Mouse (Mus musculus): ENCODE results near the gene Zdhhc18. TPM values are rescaled to one million over a fixed set of nuclear protein-coding genes. Genes with fewer than 3 reads are reported as not detected.
"Not testable (repeated sequence)": the region's sequence is repeated elsewhere in the genome, so short reads cannot be mapped to it uniquely, and the experiment has no call there.

The Zdhhc18 gene
- polyA plus RNA-seq, 1 experiment from 2014 or later, result 2.7 TPM

DNA sequence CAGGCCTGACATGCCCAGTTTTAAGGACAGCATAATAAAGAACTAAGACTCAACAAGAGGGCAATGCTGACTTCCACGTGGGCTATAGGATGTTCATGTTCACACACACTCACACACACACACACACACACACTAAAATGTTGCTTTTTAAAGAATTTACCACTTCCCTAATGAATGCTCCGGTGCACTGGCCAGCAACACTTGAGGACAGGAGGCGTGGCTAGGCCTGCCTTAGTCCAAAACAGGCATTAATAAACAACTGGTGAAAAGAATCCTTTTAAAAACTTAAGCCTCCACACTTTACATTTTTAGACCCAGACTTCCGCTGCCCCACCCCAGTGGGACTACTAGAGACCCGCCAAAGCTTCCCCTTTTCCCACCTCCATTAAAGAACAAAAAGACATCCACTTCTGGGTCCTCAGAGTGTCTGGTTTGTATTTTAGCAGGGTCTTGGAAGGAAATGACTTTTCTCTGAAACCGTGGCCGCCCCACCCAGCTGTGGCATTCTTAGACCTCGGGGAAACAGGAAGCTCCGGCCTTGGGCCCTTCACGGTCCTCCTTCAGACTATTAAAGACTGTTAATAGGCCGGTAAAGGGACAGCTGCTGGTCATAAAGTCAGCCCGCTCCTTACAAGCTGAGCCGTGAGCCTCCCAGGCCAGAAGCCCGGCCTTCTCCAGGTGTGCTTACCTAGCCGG lies 9.7 kb upstream of the Zdhhc18 start:
- peak overlapping the region; percentile 18; the same call in 1 of the 2 replicates for H3K4me3 ChIP-seq (ENCODE audit: low read depth, low read length)
- WGBS, result 1% methylated on average over 15 of the region's 15 CpGs
- H3K36me3 ChIP-seq (ENCODE audit: control insufficient read depth, insufficient read depth, low read length), result no peaks in the 10 kb centered on the region; the same call in 1 of the 2 replicates
- no peaks in the 10 kb centered on the region for H3K9me3 ChIP-seq (ENCODE audit: control insufficient read depth, low read length)
- H3K27ac ChIP-seq (replicated peaks; ENCODE audit: low read depth, low read length), result peak overlapping the region; percentile 93
- H3K27me3 ChIP-seq (ENCODE audit: control insufficient read depth, insufficient read depth, low read length), result no peaks in the 10 kb centered on the region
- ATAC-seq (ENCODE audit: insufficient number of reproducible peaks, low FRiP score, low TSS enrichment, low read depth) (peak; percentile 33), DNase-seq (ENCODE audit: low spot score) (peak; percentile 83)
- H3K4me2 ChIP-seq (ENCODE audit: low read depth, severe bottlenecking), result peak overlapping the region; percentile 44
- H3K9ac ChIP-seq (ENCODE audit: low read length), result peak overlapping the region; percentile 35; the same call in 1 of the 2 replicates
- H3K4me1 ChIP-seq (ENCODE audit: control insufficient read depth, insufficient read depth, low read length), result peaks cover 32% of the 10 kb centered on the region

DNA sequence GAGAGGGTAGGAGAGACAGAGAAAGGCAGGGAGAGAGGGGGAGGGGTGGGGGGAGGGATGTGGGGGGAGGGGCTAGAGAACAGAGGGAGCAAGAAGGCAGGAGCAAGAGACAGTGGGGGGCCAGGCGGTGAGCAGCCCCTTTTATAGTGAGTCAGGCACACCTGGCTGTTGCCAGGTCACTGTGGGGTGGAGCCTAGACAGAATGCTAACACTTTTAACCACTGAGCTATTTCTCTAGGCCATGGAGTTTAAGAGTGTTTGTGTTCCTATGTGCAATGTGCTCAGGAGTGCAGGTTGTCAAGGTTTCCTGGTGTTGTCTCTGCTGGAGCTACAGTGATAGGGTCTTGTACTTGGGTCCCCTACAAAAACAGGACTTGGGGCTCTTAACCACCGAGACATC lies 8.8 kb upstream of the Zdhhc18 start:
- WGBS, result 32% methylated on average over 2 of the region's 2 CpGs
- Histone ChIP-seq H3K4me3 (ENCODE audit: low read depth, low read length) (no peak overlapping the region), H3K27me3 (ENCODE audit: control insufficient read depth, insufficient read depth, low read length) (no peaks in the 10 kb centered on the region), H3K4me2 (ENCODE audit: low read depth, severe bottlenecking) (no peak overlapping the region), H3K36me3 (ENCODE audit: control insufficient read depth, insufficient read depth, low read length) (no peaks in the 10 kb centered on the region), H3K9me3 (ENCODE audit: control insufficient read depth, low read length) (no peaks in the 10 kb centered on the region), H3K27ac (replicated peaks; ENCODE audit: low read depth, low read length) (peak overlapping the region; percentile 93), H3K9ac (ENCODE audit: low read length) (no peak overlapping the region), H3K4me1 (ENCODE audit: control insufficient read depth, insufficient read depth, low read length) (peaks cover 32% of the 10 kb centered on the region)
- no peak for ATAC-seq (ENCODE audit: insufficient number of reproducible peaks, low FRiP score, low TSS enrichment, low read depth)
- DNase-seq (ENCODE audit: low spot score), result no peak

DNA sequence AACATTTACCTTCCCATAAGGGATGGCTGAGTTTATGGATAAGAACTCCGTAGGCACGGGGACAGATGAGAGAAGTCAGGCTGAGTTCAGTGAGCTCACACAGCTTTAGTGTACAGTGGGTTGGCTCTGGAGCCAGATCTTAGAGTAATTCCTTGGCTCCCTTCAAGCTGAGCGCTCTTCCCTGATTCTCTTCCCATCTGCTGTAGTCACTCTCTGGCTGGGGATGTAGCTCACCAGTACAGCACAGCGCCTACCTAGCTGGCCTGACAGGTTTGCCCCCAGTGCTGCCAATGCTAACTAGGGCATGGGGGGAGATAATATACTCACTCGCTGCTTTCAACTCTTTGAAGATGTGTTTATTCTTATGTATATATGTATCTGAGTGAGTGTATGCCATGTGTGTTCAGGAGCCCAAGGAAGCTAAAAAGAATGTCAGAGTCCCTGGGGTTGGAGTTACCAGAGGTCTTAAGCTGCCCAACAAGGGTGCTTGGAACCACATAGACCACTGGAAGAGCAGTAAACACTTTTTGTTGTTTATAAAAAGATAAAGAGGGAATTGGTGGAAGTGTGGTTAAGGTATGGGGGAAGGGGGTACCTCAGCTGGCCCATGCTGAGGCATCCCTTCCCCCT lies 8.0 kb upstream of the Zdhhc18 start:
- Histone ChIP-seq H3K9me3 (ENCODE audit: control insufficient read depth, low read length) (no peaks in the 10 kb centered on the region), H3K9ac (ENCODE audit: low read length) (no peak overlapping the region), H3K36me3 (ENCODE audit: control insufficient read depth, insufficient read depth, low read length) (no peaks in the 10 kb centered on the region), H3K27ac (replicated peaks; ENCODE audit: low read depth, low read length) (0 out of 2 replicates have a peak overlapping the region, but pooled peaks have one; percentile 26), H3K4me3 (ENCODE audit: low read depth, low read length) (no peak overlapping the region), H3K27me3 (ENCODE audit: control insufficient read depth, insufficient read depth, low read length) (no peaks in the 10 kb centered on the region), H3K4me1 (ENCODE audit: control insufficient read depth, insufficient read depth, low read length) (peaks cover 32% of the 10 kb centered on the region), H3K4me2 (ENCODE audit: low read depth, severe bottlenecking) (no peak overlapping the region)
- DNase-seq (ENCODE audit: low spot score) (no peak), ATAC-seq (ENCODE audit: insufficient number of reproducible peaks, low FRiP score, low TSS enrichment, low read depth) (no peak)
- 59% methylated on average over 5 of the region's 5 CpGs for WGBS

DNA sequence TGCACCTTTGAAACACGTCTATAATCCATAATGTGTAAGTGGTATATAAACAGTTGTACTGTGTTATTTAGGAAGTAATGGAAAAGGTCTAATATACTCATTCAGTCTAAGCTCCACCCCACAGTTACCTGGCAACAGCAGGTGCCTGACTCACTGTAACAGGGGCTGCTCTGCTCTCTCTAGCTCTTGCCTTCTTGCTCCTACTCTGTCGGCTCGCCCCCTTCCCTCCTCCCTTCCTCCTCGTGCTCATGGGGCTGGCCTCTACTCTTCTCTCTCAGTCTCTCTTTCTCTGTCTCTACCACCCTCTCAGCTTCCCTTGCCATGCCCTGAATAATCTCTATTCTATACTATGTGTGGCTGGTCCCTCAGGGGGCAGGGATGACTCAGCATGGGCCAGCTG lies 7.0 kb upstream of the Zdhhc18 start:
- Histone ChIP-seq H3K4me1 (ENCODE audit: control insufficient read depth, insufficient read depth, low read length) (peaks cover 32% of the 10 kb centered on the region), H3K4me3 (ENCODE audit: low read depth, low read length) (no peak overlapping the region), H3K4me2 (ENCODE audit: low read depth, severe bottlenecking) (no peak overlapping the region), H3K27me3 (ENCODE audit: control insufficient read depth, insufficient read depth, low read length) (no peaks in the 10 kb centered on the region), H3K9me3 (ENCODE audit: control insufficient read depth, low read length) (no peaks in the 10 kb centered on the region), H3K9ac (ENCODE audit: low read length) (no peak overlapping the region), H3K36me3 (ENCODE audit: control insufficient read depth, insufficient read depth, low read length) (no peaks in the 10 kb centered on the region), H3K27ac (replicated peaks; ENCODE audit: low read depth, low read length) (no peak overlapping the region)
- 35% methylated on average over 4 of the region's 4 CpGs for WGBS
- ATAC-seq (ENCODE audit: insufficient number of reproducible peaks, low FRiP score, low TSS enrichment, low read depth) (no peak), DNase-seq (ENCODE audit: low spot score) (no peak)

DNA sequence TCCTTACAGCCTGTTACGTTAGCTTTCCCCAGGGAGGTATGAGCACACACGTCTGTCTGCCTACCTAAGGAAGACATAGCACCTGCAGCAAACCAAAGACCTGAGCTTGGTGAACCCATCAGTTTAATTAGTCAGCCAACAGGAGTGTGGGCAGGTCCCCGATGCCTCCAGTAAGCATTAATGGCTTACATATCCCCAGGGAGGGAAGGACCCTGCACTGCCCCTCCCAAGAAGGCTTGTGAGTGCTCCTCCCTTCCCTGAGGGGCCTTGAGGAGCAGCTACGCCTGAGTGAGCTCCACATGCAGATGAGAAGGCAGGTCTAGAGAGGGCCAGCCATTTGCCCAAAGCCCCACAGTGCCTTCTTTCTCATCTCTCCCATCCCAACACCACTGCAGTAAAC lies 6.3 kb upstream of the Zdhhc18 start:
- WGBS, result 59% methylated on average over 4 of the region's 4 CpGs
- no peaks in the 10 kb centered on the region for H3K36me3 ChIP-seq (ENCODE audit: control insufficient read depth, insufficient read depth, low read length)
- H3K4me3 ChIP-seq (ENCODE audit: low read depth, low read length), result no peak overlapping the region
- H3K27ac ChIP-seq (replicated peaks; ENCODE audit: low read depth, low read length), result no peak overlapping the region
- no peaks in the 10 kb centered on the region for H3K27me3 ChIP-seq (ENCODE audit: control insufficient read depth, insufficient read depth, low read length)
- ATAC-seq (ENCODE audit: insufficient number of reproducible peaks, low FRiP score, low TSS enrichment, low read depth) (no peak), DNase-seq (ENCODE audit: low spot score) (no peak)
- no peak overlapping the region for H3K4me2 ChIP-seq (ENCODE audit: low read depth, severe bottlenecking)
- no peak overlapping the region for H3K9ac ChIP-seq (ENCODE audit: low read length)
- H3K4me1 ChIP-seq (ENCODE audit: control insufficient read depth, insufficient read depth, low read length), result peaks cover 32% of the 10 kb centered on the region
- H3K9me3 ChIP-seq (ENCODE audit: control insufficient read depth, low read length), result no peaks in the 10 kb centered on the region

DNA sequence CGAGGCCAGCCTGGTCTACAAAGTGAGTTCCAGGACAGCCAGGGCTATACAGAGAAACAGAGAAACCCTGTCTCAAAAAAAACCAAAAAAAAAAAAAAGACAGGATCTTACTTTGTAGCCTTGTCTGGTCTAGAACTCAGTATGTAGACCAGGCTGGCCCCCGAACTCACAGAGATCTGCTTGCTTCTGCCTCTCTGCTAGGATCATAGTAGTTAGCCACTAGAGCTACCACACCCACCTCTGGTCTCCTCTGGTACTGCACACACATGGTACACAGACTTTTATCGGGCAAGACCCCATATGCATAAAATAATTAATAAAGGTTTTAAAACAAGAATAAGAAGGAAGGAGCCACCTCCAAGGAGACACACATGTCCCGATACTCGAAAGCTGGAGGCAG lies 4.1 kb upstream of the Zdhhc18 start:
- not testable (repeated sequence) for H3K9me3 ChIP-seq (ENCODE audit: control insufficient read depth, low read length); H3K4me2 ChIP-seq (ENCODE audit: low read depth, severe bottlenecking); H3K4me3 ChIP-seq (ENCODE audit: low read depth, low read length); H3K9ac ChIP-seq (ENCODE audit: low read length); H3K4me1 ChIP-seq (ENCODE audit: control insufficient read depth, insufficient read depth, low read length); H3K36me3 ChIP-seq (ENCODE audit: control insufficient read depth, insufficient read depth, low read length); ATAC-seq (ENCODE audit: insufficient number of reproducible peaks, low FRiP score, low TSS enrichment, low read depth); DNase-seq (ENCODE audit: low spot score); H3K27me3 ChIP-seq (ENCODE audit: control insufficient read depth, insufficient read depth, low read length); H3K27ac ChIP-seq (replicated peaks; ENCODE audit: low read depth, low read length)
- 88% methylated on average over 5 of the region's 5 CpGs for WGBS

DNA sequence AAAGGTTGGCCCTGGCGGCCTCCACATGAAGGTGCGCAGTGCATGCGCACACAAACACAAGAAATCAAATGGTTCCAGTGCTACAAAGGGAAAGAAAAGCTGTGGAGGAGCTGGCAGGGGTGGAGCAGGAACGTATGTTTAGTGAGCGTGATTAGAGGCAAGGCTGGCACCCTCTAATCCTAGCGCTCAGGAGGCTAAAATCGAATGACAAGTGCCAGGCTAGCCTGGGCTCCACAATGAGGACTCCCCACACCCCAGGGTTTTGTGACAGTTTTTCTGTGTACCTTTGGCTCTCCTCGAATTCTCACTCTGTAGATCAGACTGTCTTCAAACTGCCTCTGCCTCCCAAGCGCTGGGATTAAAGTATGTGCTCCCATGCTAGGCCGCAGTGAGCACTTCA lies 2.8 kb upstream of the Zdhhc18 start:
- Histone ChIP-seq H3K27ac (replicated peaks; ENCODE audit: low read depth, low read length) (no peak overlapping the region), H3K36me3 (ENCODE audit: control insufficient read depth, insufficient read depth, low read length) (no peaks in the 10 kb centered on the region), H3K4me2 (ENCODE audit: low read depth, severe bottlenecking) (no peak overlapping the region), H3K4me3 (ENCODE audit: low read depth, low read length) (no peak overlapping the region), H3K27me3 (ENCODE audit: control insufficient read depth, insufficient read depth, low read length) (no peaks in the 10 kb centered on the region), H3K4me1 (ENCODE audit: control insufficient read depth, insufficient read depth, low read length) (0 out of 2 replicates have a peak, but pooled peaks cover 2% of the 10 kb centered on the region), H3K9ac (ENCODE audit: low read length) (no peak overlapping the region), H3K9me3 (ENCODE audit: control insufficient read depth, low read length) (no peaks in the 10 kb centered on the region)
- ATAC-seq (ENCODE audit: insufficient number of reproducible peaks, low FRiP score, low TSS enrichment, low read depth) (no peak), DNase-seq (ENCODE audit: low spot score) (no peak)
- WGBS, result 79% methylated on average over 10 of the region's 10 CpGs

DNA sequence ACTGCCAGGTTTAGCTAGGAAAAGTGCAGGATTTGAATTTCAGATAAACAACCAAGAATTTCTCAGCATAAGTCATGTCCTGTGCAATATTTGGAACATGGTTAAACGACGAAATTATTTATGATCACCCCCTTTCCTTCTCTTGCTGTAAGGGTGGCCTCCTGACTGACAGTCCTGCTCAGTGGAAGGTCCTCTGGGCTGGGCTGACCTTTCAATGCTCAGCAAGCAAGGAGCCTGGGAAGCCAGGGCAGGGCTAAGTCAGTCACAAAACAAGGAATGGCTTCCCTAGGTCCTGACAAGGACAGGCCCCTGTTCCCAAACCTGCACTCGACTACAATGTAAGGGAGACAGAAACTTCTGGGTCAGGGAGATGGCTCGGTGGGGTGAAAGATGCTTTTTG lies 2.0 kb upstream of the Zdhhc18 start:
- 72% methylated on average over 4 of the region's 4 CpGs for whole genome bisulfite sequencing
- Histone ChIP-seq H3K9ac (ENCODE audit: low read length) (no peak overlapping the region), H3K27ac (replicated peaks; ENCODE audit: low read depth, low read length) (no peak overlapping the region), H3K4me1 (ENCODE audit: control insufficient read depth, insufficient read depth, low read length) (no peaks in the 10 kb centered on the region), H3K4me2 (ENCODE audit: low read depth, severe bottlenecking) (no peak overlapping the region), H3K27me3 (ENCODE audit: control insufficient read depth, insufficient read depth, low read length) (no peaks in the 10 kb centered on the region), H3K36me3 (ENCODE audit: control insufficient read depth, insufficient read depth, low read length) (no peaks in the 10 kb centered on the region), H3K9me3 (ENCODE audit: control insufficient read depth, low read length) (no peaks in the 10 kb centered on the region), H3K4me3 (ENCODE audit: low read depth, low read length) (no peak overlapping the region)
- DNase-seq (ENCODE audit: low spot score) (no peak), ATAC-seq (ENCODE audit: insufficient number of reproducible peaks, low FRiP score, low TSS enrichment, low read depth) (no peak)
